Mouse (Mus musculus) neural tube, embryonic 11.5 days (tissue): ENCODE data around the gene Rragd. TPM values are rescaled to one million over a fixed set of nuclear protein-coding genes. Genes with fewer than 3 reads are reported as not detected.

Experiments
- ATAC-seq: fragments of 200-750 bp; cut with Nextera tagmentation; 2 replicates; pipeline ENCODE4 v1.8.0; 2017; ENCODE audit warnings: moderate number of reproducible peaks, mild to moderate bottlenecking, moderate TSS enrichment, moderate library complexity; ENCODE audit not compliant: insufficient read depth, low FRiP score, low TSS enrichment
- DNase-seq: peaks from one replicate; pipeline ENCODE4 v3.0.0-alpha.2; 2015; ENCODE audit warnings: low spot score
- H3K27ac ChIP-seq: fragments of 300-500 bp; sonication (generic); 2 replicates; pipeline ENCODE4 v1.5.1; 2014; ENCODE audit warnings: low read depth, mild to moderate bottlenecking, low read length
- H3K27me3 ChIP-seq: fragments of 300-500 bp; sonication (generic); 2 replicates; pipeline ENCODE4 v1.6.1; 2014; ENCODE audit warnings: mild to moderate bottlenecking, low read length, mixed read lengths; ENCODE audit not compliant: control insufficient read depth, insufficient read depth
- H3K36me3 ChIP-seq: fragments of 300-500 bp; sonication (generic); 2 replicates; pipeline ENCODE4 v1.6.1; 2014; ENCODE audit warnings: mild to moderate bottlenecking, low read length, moderate library complexity, mixed read lengths; ENCODE audit not compliant: control insufficient read depth, insufficient read depth
- H3K4me1 ChIP-seq: fragments of 300-500 bp; sonication (generic); 2 replicates; pipeline ENCODE4 v1.6.1; 2014; ENCODE audit warnings: low read length, mixed read lengths; ENCODE audit not compliant: control insufficient read depth, insufficient read depth
- H3K4me2 ChIP-seq: fragments of 300-500 bp; sonication (generic); 2 replicates; pipeline ENCODE4 v1.6.1; 2014; ENCODE audit warnings: low read depth, mild to moderate bottlenecking, moderate library complexity
- H3K4me3 ChIP-seq: fragments of 300-500 bp; sonication (generic); 2 replicates; pipeline ENCODE4 v1.5.1; 2014; ENCODE audit warnings: low read depth, low read length
- H3K9ac ChIP-seq: fragments of 300-500 bp; sonication (generic); 2 replicates; pipeline ENCODE4 v1.6.1; 2014; ENCODE audit warnings: mild to moderate bottlenecking, low read length
- H3K9me3 ChIP-seq: fragments of 300-500 bp; sonication (generic); 2 replicates; pipeline ENCODE4 v1.6.1; 2016; ENCODE audit warnings: low read length; ENCODE audit not compliant: control insufficient read depth
- WGBS: fragments of 180-500 bp; shearing (Covaris S2); extraction: QIAGEN DNeasy Blood & Tissue Kit; methylation state at CpG from one replicate; pipeline ENCODE4 v1.1.7; 2014; 5-methylcytosine and 5-hydroxymethylcytosine counted together
- polyA plus RNA-seq: library from polyadenylated mRNA; unstranded; fragments of >200 nt; fragmentation: Nextera tagmentation; extraction: Ambion mirVana; gene quantifications from 2 replicates; pipeline ENCODE4 v1.2.1, GENCODE M21; 2014

The Rragd gene
- polyA plus RNA-seq, 1 experiment from 2014 or later = 40.5 TPM

GRCm38 (mm10) chr4:33064986-33065385, 82.1 kb downstream of the Rragd start:
- Histone ChIP-seq H3K9ac (no peak overlapping the region), H3K27me3 (no peaks in the 10 kb centered on the region), H3K9me3 (no peaks in the 10 kb centered on the region), H3K27ac (no peak overlapping the region), H3K4me2 (no peak overlapping the region), H3K36me3 (no peaks in the 10 kb centered on the region), H3K4me3 (no peak overlapping the region), H3K4me1 (no peaks in the 10 kb centered on the region)
- no peak for DNase-seq
- no peak for ATAC-seq
- WGBS = 77% methylated on average over 6 of the region's 6 CpGs

DNA sequence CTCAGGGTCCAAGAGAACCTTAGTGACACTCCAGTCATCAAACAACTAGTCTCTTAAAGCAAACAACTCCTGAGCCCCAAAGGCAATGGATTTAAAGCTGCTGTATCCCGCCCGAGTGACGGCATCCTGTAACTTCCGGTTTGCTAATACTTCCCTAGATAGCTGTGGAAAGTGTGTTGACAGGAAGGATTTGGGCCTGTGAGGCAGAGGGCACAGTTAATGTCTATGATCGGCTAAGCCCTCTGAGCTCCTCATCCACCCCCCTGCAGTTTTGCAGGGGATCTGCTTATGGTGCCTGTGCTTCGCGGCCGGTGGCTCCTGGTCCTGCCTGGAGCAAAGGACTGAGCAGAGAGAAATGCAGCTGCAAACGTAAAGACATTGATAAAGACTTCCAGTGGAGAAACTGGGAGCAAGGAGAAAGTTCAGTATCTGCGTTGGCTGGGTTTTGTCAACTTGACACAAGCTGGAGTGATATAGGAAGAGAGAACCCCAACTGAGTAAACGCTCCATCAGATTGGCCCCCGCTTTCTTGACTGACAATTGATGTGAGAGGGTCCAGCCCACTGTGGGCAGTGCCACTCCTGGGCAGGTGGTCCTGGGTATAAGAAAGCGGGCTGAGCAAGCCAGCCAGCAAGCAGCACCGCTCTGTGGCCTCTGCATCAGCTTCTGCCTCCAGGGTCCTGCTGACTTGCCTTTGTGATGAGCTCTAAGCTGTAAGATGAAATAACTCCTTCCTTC, 83.6 kb downstream of the Rragd start:
- no peak for ATAC-seq
- Histone ChIP-seq H3K9me3 (no peaks in the 10 kb centered on the region), H3K27ac (no peak overlapping the region), H3K4me3 (no peak overlapping the region), H3K9ac (no peak overlapping the region), H3K4me2 (no peak overlapping the region), H3K27me3 (no peaks in the 10 kb centered on the region), H3K4me1 (no peaks in the 10 kb centered on the region), H3K36me3 (no peaks in the 10 kb centered on the region)
- no peak for DNase-seq
- 74% methylated on average over 14 of the region's 14 CpGs for WGBS

GRCm38 (mm10) chr4:33067331-33067730, 84.5 kb downstream of the Rragd start:
- ATAC-seq = no peak
- WGBS = 88% methylated on average over 3 of the region's 3 CpGs
- no peak overlapping the region for H3K4me2 ChIP-seq
- DNase-seq = no peak
- H3K9me3 ChIP-seq = no peaks in the 10 kb centered on the region
- no peaks in the 10 kb centered on the region for H3K36me3 ChIP-seq
- H3K27ac ChIP-seq = no peak overlapping the region
- no peak overlapping the region for H3K4me3 ChIP-seq
- H3K4me1 ChIP-seq = no peaks in the 10 kb centered on the region
- no peaks in the 10 kb centered on the region for H3K27me3 ChIP-seq
- H3K9ac ChIP-seq = no peak overlapping the region

DNA sequence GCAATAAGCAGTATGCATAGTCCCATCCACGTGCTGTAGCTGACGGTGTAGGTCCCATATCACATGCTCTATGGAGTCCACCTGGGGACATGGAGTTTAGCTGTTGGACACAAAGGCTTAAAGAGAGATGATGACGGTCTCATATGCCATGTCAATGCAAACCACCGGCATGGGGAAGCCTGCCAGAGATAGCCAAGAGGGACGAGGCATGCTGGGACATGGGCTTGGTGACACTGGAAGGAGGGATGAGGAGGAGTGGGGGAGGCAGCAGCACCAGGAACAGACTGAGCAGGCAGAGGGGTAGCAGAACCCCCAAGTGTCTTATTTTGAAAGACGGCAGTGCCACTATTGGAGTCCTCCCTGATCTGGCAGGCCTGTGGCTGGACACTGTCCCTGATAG, 85.0 kb downstream of the Rragd start:
- ATAC-seq (no peak), DNase-seq (no peak)
- WGBS = 93% methylated on average over 6 of the region's 6 CpGs
- no peaks in the 10 kb centered on the region for H3K4me1 ChIP-seq
- no peak overlapping the region for H3K27ac ChIP-seq
- no peak overlapping the region for H3K4me3 ChIP-seq
- H3K36me3 ChIP-seq = no peaks in the 10 kb centered on the region
- H3K4me2 ChIP-seq = no peak overlapping the region
- H3K9ac ChIP-seq = no peak overlapping the region
- H3K9me3 ChIP-seq = no peaks in the 10 kb centered on the region
- no peaks in the 10 kb centered on the region for H3K27me3 ChIP-seq

DNA sequence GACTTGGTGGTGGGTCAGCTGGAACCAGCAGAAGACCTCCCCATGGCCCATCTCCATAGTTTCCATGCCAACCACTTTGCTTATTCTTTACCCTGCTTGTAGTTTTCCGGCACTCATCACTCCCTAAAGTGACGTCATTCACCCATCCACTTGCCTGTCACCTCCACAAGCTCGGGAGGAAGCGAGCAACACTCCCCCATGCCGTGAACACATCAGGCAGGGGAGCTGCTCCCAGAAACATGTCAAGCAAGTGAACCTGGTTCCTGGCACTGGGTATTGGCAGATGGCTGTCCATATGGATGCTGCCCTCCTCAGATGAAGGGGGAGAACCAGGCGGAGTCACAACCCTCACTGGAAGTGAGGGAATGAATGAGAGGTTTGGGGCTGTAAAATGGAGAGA, 86.1 kb downstream of the Rragd start:
- Histone ChIP-seq H3K9ac (no peak overlapping the region), H3K4me3 (no peak overlapping the region), H3K36me3 (no peaks in the 10 kb centered on the region), H3K9me3 (no peaks in the 10 kb centered on the region), H3K27me3 (no peaks in the 10 kb centered on the region), H3K4me1 (no peaks in the 10 kb centered on the region), H3K27ac (no peak overlapping the region), H3K4me2 (no peak overlapping the region)
- ATAC-seq = no peak
- 78% methylated on average over 6 of the region's 6 CpGs for WGBS
- no peak for DNase-seq

- no peak overlapping the region for H3K27ac ChIP-seq
- no peak for ATAC-seq
- no peak overlapping the region for H3K4me3 ChIP-seq
- H3K9me3 ChIP-seq = no peaks in the 10 kb centered on the region
- no peak overlapping the region for H3K4me2 ChIP-seq
- no peaks in the 10 kb centered on the region for H3K27me3 ChIP-seq
- DNase-seq = no peak
- no peaks in the 10 kb centered on the region for H3K36me3 ChIP-seq
- 89% methylated on average over 6 of the region's 6 CpGs for WGBS
- H3K4me1 ChIP-seq = no peaks in the 10 kb centered on the region
- H3K9ac ChIP-seq = no peak overlapping the region
Observed at GRCm38 (mm10) chr4:33070326-33070725, 87.5 kb downstream of the Rragd start.

- H3K4me1 ChIP-seq = no peaks in the 10 kb centered on the region
- DNase-seq (no peak), ATAC-seq (no peak)
- 87% methylated on average over 6 of the region's 6 CpGs for WGBS
- H3K27ac ChIP-seq = no peak overlapping the region
- no peak overlapping the region for H3K4me2 ChIP-seq
- H3K9me3 ChIP-seq = no peaks in the 10 kb centered on the region
- H3K9ac ChIP-seq = no peak overlapping the region
- no peaks in the 10 kb centered on the region for H3K36me3 ChIP-seq
- H3K27me3 ChIP-seq = no peaks in the 10 kb centered on the region
- no peak overlapping the region for H3K4me3 ChIP-seq
Observed at GRCm38 (mm10) chr4:33071337-33071736, 88.5 kb downstream of the Rragd start.

Other genes with a start within 250 kb of the Rragd start
- 124 and 126 TPM in 2 replicates for gene Lyrm2, start 182.8 kb upstream of the Rragd start, polyA plus RNA-seq
- 28.1 and 31.3 TPM in 2 replicates for gene Ankrd6, start 32.2 kb upstream of the Rragd start, polyA plus RNA-seq
- gene Ube2j1, start 48.4 kb downstream of the Rragd start, polyA plus RNA-seq = 62.8 and 64.2 TPM in 2 replicates
- gene Gabrr2, start 80.0 kb downstream of the Rragd start, polyA plus RNA-seq = 0.77 TPM in 1 of 2 replicates, not detected in the other
- not detected in 2 replicates for gene Gabrr1, start 149.5 kb downstream of the Rragd start, polyA plus RNA-seq
- 0.95 TPM in 2 replicates for gene Pm20d2, start 206.7 kb downstream of the Rragd start, polyA plus RNA-seq
- gene Srsf12, start 226.0 kb downstream of the Rragd start, polyA plus RNA-seq = 9.5 and 10.9 TPM in 2 replicates